In genomic region chrX:60544098-60544497, GRCm38 (mm10) we compare ENCODE assay signal across 24 mouse cellular contexts. TPM values are rescaled to one million over a fixed set of nuclear protein-coding genes. Genes with fewer than 3 reads are reported as not detected.
DNase-seq lines count a peak whose midpoint lies in the region; ATAC-seq and TF ChIP-seq lines count a peak whose summit lies in the region.
"Had no signal": no experiment of that assay in that cellular context is flagged by ENCODE, and none has a peak within 500 bp of the region (broad histone marks: within the 10 kb centered on the region; RNA-seq: fewer than 3 reads in every experiment).

No protein-coding gene starts in this region.

- H3K9ac ChIP-seq in hindbrain, embryonic 12.5 days = no peak overlapping the region
- H3K9ac ChIP-seq in hindbrain, postnatal 0 days (replicated peaks; ENCODE audit: low read length) = no peak overlapping the region
- H3K9ac ChIP-seq in ES-E14 (ENCODE audit: insufficient read depth, low read depth, low read length, poor library complexity, severe bottlenecking) = no peak overlapping the region
- no peak overlapping the region for H3K9ac ChIP-seq in forebrain, embryonic 13.5 days
- no peak overlapping the region for H3K9ac ChIP-seq in intestine, embryonic 15.5 days
- H3K9ac ChIP-seq: embryonic facial prominence, embryonic 15.5 days; liver, embryonic 12.5 days had no signal

- in situ Hi-C loops in ES-E14 (cut with MboI; ENCODE audit: low sequenced_read_pairs in 2 of 2, unreplicated experiment in 2 of 2) = no loop called here

- no peak for TF ChIP-seq CTCF in hindbrain, postnatal 0 days (IDR thresholded peaks at IDR 0.05; ENCODE audit: low read depth)

- WGBS in hindbrain, embryonic 12.5 days = 45% methylated on average over 4 of the region's 4 CpGs
- WGBS in hindbrain, postnatal 0 days = 39% methylated on average over 4 of the region's 4 CpGs
- WGBS in forebrain, embryonic 13.5 days = 21% methylated on average over 4 of the region's 4 CpGs
- 47% methylated on average over 4 of the region's 4 CpGs for whole genome bisulfite sequencing in intestine, embryonic 15.5 days

- H3K27ac ChIP-seq in hindbrain, embryonic 12.5 days = no peak overlapping the region
- no peak overlapping the region for H3K27ac ChIP-seq in hindbrain, postnatal 0 days
- no peak overlapping the region for H3K27ac ChIP-seq in ES-E14 (ENCODE audit: insufficient read depth, low read depth, low read length, poor library complexity, severe bottlenecking)
- H3K27ac ChIP-seq in forebrain, embryonic 13.5 days = no peak overlapping the region
- no peak overlapping the region for H3K27ac ChIP-seq in intestine, embryonic 15.5 days
- H3K27ac ChIP-seq: embryonic facial prominence, embryonic 15.5 days; liver, embryonic 12.5 days had no signal

- no peaks in the 10 kb centered on the region for H3K9me3 ChIP-seq in hindbrain, embryonic 12.5 days (replicated peaks)
- no peaks in the 10 kb centered on the region for H3K9me3 ChIP-seq in hindbrain, postnatal 0 days (ENCODE audit: low read length)
- no peaks in the 10 kb centered on the region for H3K9me3 ChIP-seq in ES-E14 (ENCODE audit: control insufficient read depth, insufficient read depth, low read depth, low read length)
- H3K9me3 ChIP-seq in forebrain, embryonic 13.5 days (replicated peaks) = no peaks in the 10 kb centered on the region
- no peaks in the 10 kb centered on the region for H3K9me3 ChIP-seq in intestine, embryonic 15.5 days
- H3K9me3 ChIP-seq: embryonic facial prominence, embryonic 15.5 days; liver, embryonic 12.5 days had no signal

- no peaks in the 10 kb centered on the region for H3K4me1 ChIP-seq in hindbrain, embryonic 12.5 days
- H3K4me1 ChIP-seq in hindbrain, postnatal 0 days (ENCODE audit: insufficient read depth, low read length) = no peaks in the 10 kb centered on the region
- no peaks in the 10 kb centered on the region; a peak in 1 of 4 replicates for H3K4me1 ChIP-seq in ES-E14 (ENCODE audit: control insufficient read depth in 2 of 2, insufficient read depth in 2 of 2, low read length in 2 of 2, poor library complexity in 1 of 2)
- peaks cover 4% of the 10 kb centered on the region for H3K4me1 ChIP-seq in forebrain, embryonic 13.5 days
- H3K4me1 ChIP-seq in intestine, embryonic 15.5 days (replicated peaks) = no peaks in the 10 kb centered on the region
- H3K4me1 ChIP-seq: embryonic facial prominence, embryonic 15.5 days; liver, embryonic 12.5 days had no signal

- ATAC-seq in hindbrain, embryonic 12.5 days (ENCODE audit: low FRiP score) = peak; percentile 54
- no peak for ATAC-seq in hindbrain, postnatal 0 days
- 0 out of 2 replicates have a peak, but pooled peaks have one; percentile 29 for ATAC-seq in common myeloid progenitor, adult 5-6 weeks (replicated peaks; ENCODE audit: low read depth, poor library complexity, severe bottlenecking)
- ATAC-seq in forebrain, embryonic 13.5 days = peak; percentile 72
- no peak for ATAC-seq in megakaryocyte-erythroid progenitor cell, adult 5-6 weeks (replicated peaks; ENCODE audit: low FRiP score, low TSS enrichment, poor library complexity, severe bottlenecking)
- no peak for ATAC-seq in intestine, embryonic 15.5 days
- ATAC-seq: liver, embryonic 12.5 days; Patski had no signal

- DNase-seq in hindbrain, postnatal 0 days (ENCODE audit: low spot score) = no peak
- DNase-seq in ES-E14 (ENCODE audit: low read depth, low spot score) = peak; percentile 3
- DNase-seq in lung, adult 18-20 months = no peak
- DNase-seq: B cell, adult 2 months; cerebellum, postnatal 14 days; gastrocnemius, postnatal 10 days; kidney, adult 2 months; kidney, postnatal 25 days; thymus, adult 2 months had no signal

- H3K4me2 ChIP-seq in hindbrain, embryonic 12.5 days (replicated peaks) = no peak overlapping the region
- H3K4me2 ChIP-seq in hindbrain, postnatal 0 days (ENCODE audit: low read depth, low read length) = no peak overlapping the region
- no peak overlapping the region; the same call in 1 of the 2 replicates for H3K4me2 ChIP-seq in forebrain, embryonic 13.5 days
- no peak overlapping the region for H3K4me2 ChIP-seq in intestine, embryonic 15.5 days (replicated peaks)
- H3K4me2 ChIP-seq: embryonic facial prominence, embryonic 15.5 days; liver, embryonic 12.5 days had no signal

- H3K36me3 ChIP-seq in hindbrain, embryonic 12.5 days = no peaks in the 10 kb centered on the region
- no peaks in the 10 kb centered on the region for H3K36me3 ChIP-seq in hindbrain, postnatal 0 days (ENCODE audit: insufficient read depth, low read length)
- no peaks in the 10 kb centered on the region for H3K36me3 ChIP-seq in ES-E14 (ENCODE audit: control insufficient read depth, insufficient read depth, low read length, poor library complexity, severe bottlenecking)
- H3K36me3 ChIP-seq in forebrain, embryonic 13.5 days (ENCODE audit: poor library complexity, severe bottlenecking) = no peaks in the 10 kb centered on the region
- H3K36me3 ChIP-seq in intestine, embryonic 15.5 days = no peaks in the 10 kb centered on the region
- H3K36me3 ChIP-seq: embryonic facial prominence, embryonic 15.5 days; liver, embryonic 12.5 days had no signal

- H3K27me3 ChIP-seq in hindbrain, embryonic 12.5 days = no peaks in the 10 kb centered on the region
- H3K27me3 ChIP-seq in hindbrain, postnatal 0 days (ENCODE audit: insufficient read depth, low read length) = no peaks in the 10 kb centered on the region
- no peaks in the 10 kb centered on the region for H3K27me3 ChIP-seq in forebrain, embryonic 13.5 days
- 0 out of 2 replicates have a peak, but pooled peaks cover 6% of the 10 kb centered on the region for H3K27me3 ChIP-seq in intestine, embryonic 15.5 days (replicated peaks)

- H3K4me3 ChIP-seq in hindbrain, embryonic 12.5 days = no peak overlapping the region
- H3K4me3 ChIP-seq in hindbrain, postnatal 0 days (ENCODE audit: low read length) = no peak overlapping the region
- H3K4me3 ChIP-seq in ES-E14 (ENCODE audit: insufficient read depth in 1 of 2, low read depth in 1 of 2, low read length in 2 of 2, poor library complexity in 1 of 2, severe bottlenecking in 1 of 2) = no peak overlapping the region
- no peak overlapping the region for H3K4me3 ChIP-seq in forebrain, embryonic 13.5 days
- H3K4me3 ChIP-seq in intestine, embryonic 15.5 days (replicated peaks) = no peak overlapping the region
- H3K4me3 ChIP-seq: embryonic facial prominence, embryonic 15.5 days; liver, embryonic 12.5 days had no signal

TF ChIP-seq in ES-E14, 5 proteins besides CTCF, POLR2A, EP300 and RAD21:
- TF ChIP-seq ZNF384 (IDR thresholded peaks at IDR 0.05; ENCODE audit: low read depth, low read length) (no peak), HCFC1 (IDR thresholded peaks at IDR 0.05; ENCODE audit: borderline replicate concordance, insufficient read depth, low read length) (no peak), CHD2 (IDR thresholded peaks at IDR 0.05; ENCODE audit: low read depth, low read length) (no peak), MAFK (IDR thresholded peaks at IDR 0.05; ENCODE audit: insufficient read depth, low read depth, low read length) (no peak), ZC3H11A (IDR thresholded peaks at IDR 0.05; ENCODE audit: borderline replicate concordance, low read depth, low read length) (no peak)

RNA-seq across cellular contexts. Expression of gene Gm7073, which starts 5.0 kb away (rescaled TPM):
- not detected in 2 replicates for polyA plus RNA-seq in hindbrain, embryonic 12.5 days (2016; fragmentation: Nextera tagmentation; extraction: Ambion mirVana)
- not detected in 2 replicates for total RNA-seq in hindbrain, postnatal 0 days (2014; rRNA removed)
- not detected in 2 replicates for polyA plus RNA-seq in hindbrain, postnatal 0 days (2015; fragmentation: Nextera tagmentation; extraction: Ambion mirVana)
- not detected in 2 replicates for total RNA-seq in ES-E14 (2012; rRNA removed)
- total RNA-seq in common myeloid progenitor, adult 5-6 weeks (2017) = not detected in 2 replicates
- polyA plus RNA-seq in forebrain, embryonic 13.5 days (2015; fragmentation: Nextera tagmentation; extraction: Ambion mirVana) = not detected in 2 replicates
- total RNA-seq in megakaryocyte-erythroid progenitor cell, adult 5-6 weeks (2014; fragmentation: Nextera tagmentation) = not detected in 2 replicates
- total RNA-seq in megakaryocyte-erythroid progenitor cell, adult 5-6 weeks (2017) = not detected in 2 replicates
- polyA plus RNA-seq in intestine, embryonic 15.5 days (2015; fragmentation: Nextera tagmentation; extraction: Ambion mirVana) = not detected in 2 replicates
- total RNA-seq: adrenal gland, postnatal 4 days; gastrocnemius, postnatal 10 days; heart, adult 8-10 months; left cerebral cortex, adult 8-10 months had no signal
- polyA plus RNA-seq: embryonic facial prominence, embryonic 15.5 days; heart, postnatal 0 days; kidney, adult 2 months; limb, embryonic 11.5 days; liver, embryonic 12.5 days; lung, embryonic 16.5 days; Patski; stomach, embryonic 14.5 days; thymus, adult 2 months had no signal

RNA-seq across cellular contexts. Expression of gene Atp11c, which starts 48.4 kb away (rescaled TPM):
- polyA plus RNA-seq in hindbrain, embryonic 12.5 days (2016; fragmentation: Nextera tagmentation; extraction: Ambion mirVana) = 16.7 and 18.4 TPM in 2 replicates
- total RNA-seq in hindbrain, postnatal 0 days (2014; rRNA removed) = 16.4 and 17.3 TPM in 2 replicates
- 7.9 and 8.6 TPM in 2 replicates for polyA plus RNA-seq in hindbrain, postnatal 0 days (2015; fragmentation: Nextera tagmentation; extraction: Ambion mirVana)
- total RNA-seq in ES-E14 (2012; rRNA removed) = 11.8 and 12.4 TPM in 2 replicates
- total RNA-seq in common myeloid progenitor, adult 5-6 weeks (2017) = 43.0 and 45.8 TPM in 2 replicates
- polyA plus RNA-seq in forebrain, embryonic 13.5 days (2015; fragmentation: Nextera tagmentation; extraction: Ambion mirVana) = 13.5 and 15.1 TPM in 2 replicates
- total RNA-seq in megakaryocyte-erythroid progenitor cell, adult 5-6 weeks (2014; fragmentation: Nextera tagmentation) = 24.5 and 25.7 TPM in 2 replicates
- 38.1 and 59.3 TPM in 2 replicates for total RNA-seq in megakaryocyte-erythroid progenitor cell, adult 5-6 weeks (2017)
- polyA plus RNA-seq in intestine, embryonic 15.5 days (2015; fragmentation: Nextera tagmentation; extraction: Ambion mirVana) = 4.7 and 5.7 TPM in 2 replicates

Comparison
In these comparisons a context has a peak if more than half of its experiments do, and no peak if none do; other contexts are left out.
1. ATAC-seq: peak in hindbrain, embryonic 12.5 days (single experiment), common myeloid progenitor, adult 5-6 weeks (single experiment) and forebrain, embryonic 13.5 days (single experiment); none in hindbrain, postnatal 0 days (single experiment), megakaryocyte-erythroid progenitor cell, adult 5-6 weeks (single experiment) and intestine, embryonic 15.5 days (single experiment).